Mouse (Mus musculus): ENCODE results near the gene Arhgef40. TPM values are rescaled to one million over a fixed set of nuclear protein-coding genes. Genes with fewer than 3 reads are reported as not detected.
A peak's percentile ranks its signal among the peaks of the same experiment; 100 is the strongest.

Arhgef40 gene
- total RNA-seq, 2 experiments from 2014 or later: 102 to 110 TPM

- no peak for DNase-seq (ENCODE audit: low spot score in 2 of 2)
These were observed 13.0 kb downstream of the Arhgef40 start for GRCm38 (mm10) chr14:51997483-51997882.

- no peak for DNase-seq (ENCODE audit: low spot score in 2 of 2)
These were observed 19.5 kb downstream of the Arhgef40 start for GRCm38 (mm10) chr14:52003981-52004495.

- DNase-seq (ENCODE audit: low spot score in 2 of 2): no peak
These were observed 20.6 kb downstream of the Arhgef40 start for GRCm38 (mm10) chr14:52005141-52005540.

- DNase-seq (ENCODE audit: low spot score in 2 of 2): no peak
These were observed 21.1 kb downstream of the Arhgef40 start for GRCm38 (mm10) chr14:52005616-52006015.

GRCm38 (mm10) chr14:52006241-52006640 is 21.7 kb downstream of the Arhgef40 start:
- DNase-seq (ENCODE audit: low spot score in 2 of 2): peak in 1 of 2 experiments; percentile 5

GRCm38 (mm10) chr14:52006771-52007170 is 22.3 kb downstream of the Arhgef40 start:
- peak in 1 of 2 experiments; percentile 3 for DNase-seq (ENCODE audit: low spot score in 2 of 2)

- peak; percentile 78 to 85 for DNase-seq (ENCODE audit: low spot score in 2 of 2)
These were observed 24.0 kb downstream of the Arhgef40 start for GRCm38 (mm10) chr14:52008321-52009203.

GRCm38 (mm10) chr14:52009361-52009760 is 24.8 kb downstream of the Arhgef40 start:
- no peak for DNase-seq (ENCODE audit: low spot score in 2 of 2)

- DNase-seq (ENCODE audit: low spot score in 2 of 2): no peak
These were observed 25.3 kb downstream of the Arhgef40 start for GRCm38 (mm10) chr14:52009841-52010240.

GRCm38 (mm10) chr14:52010446-52011111 is 26.1 kb downstream of the Arhgef40 start:
- no peak for DNase-seq (ENCODE audit: low spot score in 2 of 2)

- no peak for DNase-seq (ENCODE audit: low spot score in 2 of 2)
These were observed 27.2 kb downstream of the Arhgef40 start for GRCm38 (mm10) chr14:52011683-52012082.

- no peak for DNase-seq (ENCODE audit: low spot score in 2 of 2)
These were observed 27.6 kb downstream of the Arhgef40 start for GRCm38 (mm10) chr14:52012085-52012484.

GRCm38 (mm10) chr14:52012553-52012952 is 28.0 kb downstream of the Arhgef40 start:
- DNase-seq (ENCODE audit: low spot score in 2 of 2): no peak

GRCm38 (mm10) chr14:52013021-52013610 is 28.6 kb downstream of the Arhgef40 start:
- DNase-seq (ENCODE audit: low spot score in 2 of 2): no peak

GRCm38 (mm10) chr14:52013771-52014219 is 29.3 kb downstream of the Arhgef40 start:
- no peak for DNase-seq (ENCODE audit: low spot score in 2 of 2)

- no peak for DNase-seq (ENCODE audit: low spot score in 2 of 2)
These were observed 29.8 kb downstream of the Arhgef40 start for GRCm38 (mm10) chr14:52014271-52014760.

GRCm38 (mm10) chr14:52014761-52015311 is 30.3 kb downstream of the Arhgef40 start:
- no peak for DNase-seq (ENCODE audit: low spot score in 2 of 2)

GRCm38 (mm10) chr14:52015445-52016100 is 31.1 kb downstream of the Arhgef40 start, which contains the start of gene Tmem253:
TSS of gene Tmem253 (plus strand) at chr14:52015658.
- DNase-seq (ENCODE audit: low spot score in 2 of 2): no peak

- no peak for DNase-seq (ENCODE audit: low spot score in 2 of 2)
These were observed 32.3 kb downstream of the Arhgef40 start for GRCm38 (mm10) chr14:52016625-52017405.

GRCm38 (mm10) chr14:52017662-52018061 is 33.1 kb downstream of the Arhgef40 start:
- no peak for DNase-seq (ENCODE audit: low spot score in 2 of 2)
